Mouse (Mus musculus): ENCODE results near the gene Prkn. TPM values are rescaled to one million over a fixed set of nuclear protein-coding genes. Genes with fewer than 3 reads are reported as not detected.
A peak's percentile ranks its signal among the peaks of the same experiment; 100 is the strongest.

Gene Prkn
- total and polyA plus RNA-seq, 2 experiments from 2014 or later, result 6.2 to 6.8 TPM

DNA sequence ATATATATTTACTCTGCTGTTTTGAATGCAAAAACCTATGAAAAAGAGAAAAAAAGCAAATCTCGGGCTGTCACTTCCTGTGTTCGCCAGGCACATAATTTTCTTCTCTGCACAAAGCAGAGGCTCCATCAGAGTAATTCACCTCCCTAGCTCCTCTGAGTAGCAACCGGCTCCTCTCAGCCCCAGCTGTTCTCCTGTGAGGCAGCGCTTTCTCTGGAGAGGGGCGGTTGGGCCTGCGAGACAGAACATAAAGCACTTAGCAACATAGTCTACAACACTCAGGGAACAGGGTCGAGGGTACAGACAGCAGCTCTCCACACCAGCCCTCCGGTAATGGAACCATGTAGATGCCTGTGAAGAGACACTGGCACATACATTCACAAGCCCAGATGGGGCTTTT, 247.6 kb downstream of the Prkn start:
- H3K36me3 ChIP-seq (ENCODE audit: insufficient read depth), result no peaks in the 10 kb centered on the region
- 0 out of 2 replicates have a peak, but pooled peaks cover 4% of the 10 kb centered on the region for H3K4me1 ChIP-seq (ENCODE audit: insufficient read depth)
- H3K9me3 ChIP-seq (ENCODE audit: low read length), result no peaks in the 10 kb centered on the region
- ATAC-seq (peak; percentile 48; the same call in 1 of the 2 replicates), DNase-seq (peak; percentile 21)
- no peak for TF ChIP-seq CTCF (IDR thresholded peaks at IDR 0.05; ENCODE audit: low read depth)
- 33% methylated on average over 8 of the region's 8 CpGs for WGBS
- H3K27ac ChIP-seq (ENCODE audit: low read depth, low read length), result peak overlapping the region; percentile 57
- H3K9ac ChIP-seq, result no peak overlapping the region
- no peak overlapping the region for H3K4me2 ChIP-seq (ENCODE audit: low read depth)
- H3K27me3 ChIP-seq (ENCODE audit: insufficient read depth, low read length), result no peaks in the 10 kb centered on the region
- no peak overlapping the region for H3K4me3 ChIP-seq (ENCODE audit: low read depth, low read length)

DNA sequence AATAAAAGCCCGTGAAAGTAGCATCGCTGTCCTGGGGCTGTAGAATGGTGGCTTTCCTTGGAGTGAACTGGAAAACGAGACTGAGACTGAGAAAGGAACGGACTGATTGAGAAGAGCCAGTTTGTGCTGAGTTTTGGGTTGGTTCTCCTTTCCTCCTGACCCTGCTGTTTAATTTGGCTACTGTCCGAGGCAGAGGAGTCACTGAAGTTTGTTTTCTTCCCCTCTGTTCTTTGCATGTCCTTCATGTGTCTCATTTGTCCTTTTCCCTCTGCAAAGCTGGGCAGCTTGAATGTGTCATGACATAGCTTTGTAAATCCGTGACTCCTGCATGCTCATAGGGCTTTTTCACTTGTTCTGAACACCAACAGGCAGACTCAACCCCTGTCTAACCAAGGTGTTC, 249.2 kb downstream of the Prkn start:
- ATAC-seq (no peak), DNase-seq (no peak)
- H3K4me2 ChIP-seq (ENCODE audit: low read depth), result no peak overlapping the region
- TF ChIP-seq CTCF (IDR thresholded peaks at IDR 0.05; ENCODE audit: low read depth), result no peak
- no peak overlapping the region for H3K9ac ChIP-seq
- 78% methylated on average over 6 of the region's 6 CpGs for WGBS
- no peaks in the 10 kb centered on the region for H3K27me3 ChIP-seq (ENCODE audit: insufficient read depth, low read length)
- H3K27ac ChIP-seq (ENCODE audit: low read depth, low read length), result no peak overlapping the region
- H3K36me3 ChIP-seq (ENCODE audit: insufficient read depth), result no peaks in the 10 kb centered on the region
- no peak overlapping the region for H3K4me3 ChIP-seq (ENCODE audit: low read depth, low read length)
- 0 out of 2 replicates have a peak, but pooled peaks cover 8% of the 10 kb centered on the region for H3K4me1 ChIP-seq (ENCODE audit: insufficient read depth)
- no peaks in the 10 kb centered on the region for H3K9me3 ChIP-seq (ENCODE audit: low read length)

DNA sequence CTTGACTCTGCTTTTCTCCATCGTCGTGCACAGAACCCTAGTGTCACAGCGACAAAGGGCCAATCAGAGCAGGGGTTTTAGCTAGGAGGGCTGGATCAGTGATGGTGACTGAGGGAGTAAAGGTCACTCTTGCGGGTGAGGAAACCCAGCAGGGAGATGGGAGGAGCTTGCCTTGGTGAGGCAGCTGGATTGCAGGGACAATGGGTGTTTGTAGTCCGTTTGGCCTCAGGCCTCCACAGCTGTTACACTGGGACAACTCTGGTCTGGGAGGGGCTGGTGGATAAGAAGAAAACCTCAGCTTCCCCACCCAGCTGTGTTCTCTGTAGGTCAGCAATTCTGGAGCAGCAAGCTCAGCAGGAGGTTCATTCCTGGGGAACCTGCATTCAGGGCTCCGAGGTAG, 252.7 kb downstream of the Prkn start:
- 0 out of 2 replicates have a peak, but pooled peaks cover 7% of the 10 kb centered on the region for H3K9me3 ChIP-seq (ENCODE audit: low read length)
- H3K4me3 ChIP-seq (ENCODE audit: low read depth, low read length), result no peak overlapping the region
- no peak overlapping the region for H3K4me2 ChIP-seq (ENCODE audit: low read depth)
- 0 out of 2 replicates have a peak, but pooled peaks cover 7% of the 10 kb centered on the region for H3K4me1 ChIP-seq (ENCODE audit: insufficient read depth)
- no peaks in the 10 kb centered on the region for H3K27me3 ChIP-seq (ENCODE audit: insufficient read depth, low read length)
- TF ChIP-seq CTCF (IDR thresholded peaks at IDR 0.05; ENCODE audit: low read depth), result no peak
- no peak for ATAC-seq
- no peak overlapping the region for H3K9ac ChIP-seq
- WGBS, result 26% methylated on average over 6 of the region's 6 CpGs
- no peak for DNase-seq
- no peak overlapping the region for H3K27ac ChIP-seq (ENCODE audit: low read depth, low read length)
- H3K36me3 ChIP-seq (ENCODE audit: insufficient read depth), result no peaks in the 10 kb centered on the region

DNA sequence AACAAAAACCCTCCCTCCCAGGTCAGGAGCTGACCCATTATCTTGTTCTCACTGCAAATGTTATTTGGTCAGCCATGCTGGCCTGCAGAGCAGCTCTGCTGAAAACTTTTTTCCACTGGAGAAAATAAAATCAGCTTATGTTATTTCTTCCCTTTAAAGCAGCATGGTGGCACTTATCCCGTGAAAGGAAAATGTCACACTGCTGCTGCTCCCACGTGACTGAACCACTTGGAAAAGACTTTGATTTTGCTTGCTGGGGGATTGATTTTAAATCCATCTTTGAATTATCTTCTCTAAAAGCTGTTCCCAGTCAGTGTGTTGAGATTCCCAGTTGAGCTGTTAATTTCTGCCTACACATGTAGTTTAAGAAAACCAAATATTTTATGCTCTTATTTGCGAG, 253.1 kb downstream of the Prkn start:
- DNase-seq (peak; percentile 50), ATAC-seq (no peak; the same call in 1 of the 2 replicates)
- H3K9me3 ChIP-seq (ENCODE audit: low read length), result 0 out of 2 replicates have a peak, but pooled peaks cover 7% of the 10 kb centered on the region
- H3K4me3 ChIP-seq (ENCODE audit: low read depth, low read length), result no peak overlapping the region
- TF ChIP-seq CTCF (IDR thresholded peaks at IDR 0.05; ENCODE audit: low read depth), result no peak
- H3K36me3 ChIP-seq (ENCODE audit: insufficient read depth), result no peaks in the 10 kb centered on the region
- H3K4me1 ChIP-seq (ENCODE audit: insufficient read depth), result 0 out of 2 replicates have a peak, but pooled peaks cover 5% of the 10 kb centered on the region
- H3K4me2 ChIP-seq (ENCODE audit: low read depth), result no peak overlapping the region
- no peak overlapping the region for H3K27ac ChIP-seq (ENCODE audit: low read depth, low read length)
- H3K27me3 ChIP-seq (ENCODE audit: insufficient read depth, low read length), result no peaks in the 10 kb centered on the region
- no peak overlapping the region for H3K9ac ChIP-seq
- 32% methylated on average over 3 of the region's 3 CpGs for WGBS

DNA sequence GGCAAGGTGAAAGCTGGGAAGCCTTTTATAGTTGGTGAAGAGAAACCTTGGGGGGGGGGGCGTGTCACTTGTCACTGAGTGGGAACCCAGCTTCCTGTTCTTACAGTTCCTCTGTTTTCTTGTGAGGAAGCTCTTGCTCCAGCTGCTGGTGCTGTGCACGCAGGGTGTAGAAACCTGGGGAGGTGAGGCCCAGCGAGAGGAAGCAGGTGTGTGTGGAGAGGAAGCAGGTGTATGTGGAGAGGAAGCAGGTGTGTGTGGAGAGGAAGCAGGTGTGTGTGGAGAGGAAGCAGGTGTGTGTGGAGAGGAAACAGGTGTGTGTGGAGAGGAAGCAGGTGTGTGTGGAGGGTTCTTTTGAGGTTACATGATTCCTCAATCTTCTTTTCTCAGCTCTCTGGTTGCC, 266.8 kb downstream of the Prkn start:
- Histone ChIP-seq H3K9me3 (ENCODE audit: low read length) (no peaks in the 10 kb centered on the region), H3K4me1 (ENCODE audit: insufficient read depth) (0 out of 2 replicates have a peak, but pooled peaks cover 5% of the 10 kb centered on the region), H3K4me3 (ENCODE audit: low read depth, low read length) (no peak overlapping the region), H3K9ac (no peak overlapping the region), H3K4me2 (ENCODE audit: low read depth) (no peak overlapping the region), H3K27ac (ENCODE audit: low read depth, low read length) (no peak overlapping the region), H3K27me3 (ENCODE audit: insufficient read depth, low read length) (no peaks in the 10 kb centered on the region), H3K36me3 (ENCODE audit: insufficient read depth) (no peaks in the 10 kb centered on the region)
- WGBS, result 84% methylated on average over 3 of the region's 3 CpGs
- TF ChIP-seq CTCF (IDR thresholded peaks at IDR 0.05; ENCODE audit: low read depth), result no peak
- DNase-seq (no peak), ATAC-seq (no peak)

DNA sequence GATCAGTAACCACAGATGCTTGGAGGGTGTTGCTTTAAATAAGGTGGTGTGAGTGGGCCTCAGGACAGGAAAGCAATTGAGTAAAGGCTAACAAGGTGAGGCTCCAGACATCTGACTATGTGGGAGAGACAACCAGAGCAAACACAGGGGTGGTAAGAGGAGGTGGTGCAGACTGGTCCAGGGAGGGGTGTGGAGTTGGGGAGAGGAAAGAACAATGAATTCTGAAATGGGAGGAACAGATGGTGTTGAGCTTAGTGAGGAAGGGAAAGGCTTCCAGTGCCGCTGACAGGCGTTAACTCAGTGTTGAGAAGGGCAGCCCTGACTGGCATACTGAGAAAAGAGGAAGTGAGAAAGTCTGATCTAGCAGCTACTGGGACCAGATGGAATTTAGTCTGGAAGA, 267.7 kb downstream of the Prkn start:
- Histone ChIP-seq H3K4me1 (ENCODE audit: insufficient read depth) (0 out of 2 replicates have a peak, but pooled peaks cover 5% of the 10 kb centered on the region), H3K9ac (no peak overlapping the region), H3K4me2 (ENCODE audit: low read depth) (no peak overlapping the region), H3K27ac (ENCODE audit: low read depth, low read length) (no peak overlapping the region; the same call in 1 of the 2 replicates), H3K4me3 (ENCODE audit: low read depth, low read length) (no peak overlapping the region), H3K27me3 (ENCODE audit: insufficient read depth, low read length) (no peaks in the 10 kb centered on the region), H3K36me3 (ENCODE audit: insufficient read depth) (no peaks in the 10 kb centered on the region), H3K9me3 (ENCODE audit: low read length) (no peaks in the 10 kb centered on the region)
- WGBS, result 40% methylated on average over 2 of the region's 2 CpGs
- DNase-seq (peak; percentile 74), ATAC-seq (peak; percentile 97)
- TF ChIP-seq CTCF (IDR thresholded peaks at IDR 0.05; ENCODE audit: low read depth), result no peak

DNA sequence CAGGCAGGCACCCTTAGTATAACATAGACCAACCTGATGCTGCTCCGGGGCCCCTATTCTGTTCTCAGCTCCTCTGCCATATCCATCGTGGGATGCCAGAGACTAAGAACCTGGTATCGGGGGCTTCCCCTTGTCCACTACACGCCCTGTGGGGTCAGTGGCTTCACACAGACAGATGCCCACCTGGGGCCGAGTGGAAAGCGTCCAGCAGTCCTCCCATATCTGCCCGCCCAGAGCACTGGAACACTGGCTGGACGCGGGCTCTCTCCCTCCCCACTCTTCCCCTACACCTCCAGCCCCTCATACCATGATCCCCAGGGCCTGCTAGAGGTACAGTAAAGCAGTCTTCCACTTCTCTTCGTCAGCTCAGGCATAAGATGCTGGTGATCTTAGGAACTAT, 277.3 kb downstream of the Prkn start:
- WGBS, result 83% methylated on average over 10 of the region's 10 CpGs
- no peak for DNase-seq
- TF ChIP-seq CTCF (IDR thresholded peaks at IDR 0.05; ENCODE audit: low read depth), result no peak
- no peak for ATAC-seq
- H3K36me3 ChIP-seq (ENCODE audit: insufficient read depth), result no peaks in the 10 kb centered on the region
- H3K4me3 ChIP-seq (ENCODE audit: low read depth, low read length), result no peak overlapping the region
- H3K9ac ChIP-seq, result no peak overlapping the region
- H3K27me3 ChIP-seq (ENCODE audit: insufficient read depth, low read length), result no peaks in the 10 kb centered on the region
- no peaks in the 10 kb centered on the region for H3K4me1 ChIP-seq (ENCODE audit: insufficient read depth)
- no peak overlapping the region for H3K27ac ChIP-seq (ENCODE audit: low read depth, low read length)
- H3K9me3 ChIP-seq (ENCODE audit: low read length), result no peaks in the 10 kb centered on the region
- no peak overlapping the region for H3K4me2 ChIP-seq (ENCODE audit: low read depth)

All from forebrain, postnatal 0 days (tissue).